Mouse (Mus musculus) kidney, postnatal 25 days (tissue): ENCODE measurements around the gene Tunar.

ENCODE experiments used
- DNase-seq, 2 experiments: peaks; one replicate each; pipeline ENCODE4 v3.0.0; 2021; ENCODE audit warnings: mixed read lengths in 2 of 2

The Tunar gene

GRCm38 (mm10) chr12:105406008-105406407 lies 72.3 kb downstream of the Tunar start:
- DNase-seq = no peak

- DNase-seq = no peak
These were observed 80.2 kb downstream of the Tunar start for GRCm38 (mm10) chr12:105413909-105414308.

GRCm38 (mm10) chr12:105420476-105420875 lies 86.8 kb downstream of the Tunar start:
- DNase-seq = no peak

- DNase-seq = no peak
These were observed 92.9 kb downstream of the Tunar start for GRCm38 (mm10) chr12:105426541-105426940.

GRCm38 (mm10) chr12:105427039-105427757 lies 93.5 kb downstream of the Tunar start:
- DNase-seq = peak; percentile 84 to 86

- DNase-seq = peak in 1 of 2 experiments; percentile 23
These were observed 98.2 kb downstream of the Tunar start for GRCm38 (mm10) chr12:105431872-105432271.

- DNase-seq = no peak
These were observed 99.1 kb downstream of the Tunar start for GRCm38 (mm10) chr12:105432807-105433206.
